Mouse (Mus musculus) heart, adult 11 months (tissue): Measurements from ENCODE around the gene Cyp27b1.

Experiments used
- DNase-seq: peaks from one replicate; pipeline ENCODE4 v3.0.0; 2022

Cyp27b1 gene

GRCm38 (mm10) chr10:127047954-127048353 lies at the start of gene Cyp27b1:
Gene Cyp27b1 (plus strand): TSS chr10:127048250.
- DNase-seq: no peak

DNA sequence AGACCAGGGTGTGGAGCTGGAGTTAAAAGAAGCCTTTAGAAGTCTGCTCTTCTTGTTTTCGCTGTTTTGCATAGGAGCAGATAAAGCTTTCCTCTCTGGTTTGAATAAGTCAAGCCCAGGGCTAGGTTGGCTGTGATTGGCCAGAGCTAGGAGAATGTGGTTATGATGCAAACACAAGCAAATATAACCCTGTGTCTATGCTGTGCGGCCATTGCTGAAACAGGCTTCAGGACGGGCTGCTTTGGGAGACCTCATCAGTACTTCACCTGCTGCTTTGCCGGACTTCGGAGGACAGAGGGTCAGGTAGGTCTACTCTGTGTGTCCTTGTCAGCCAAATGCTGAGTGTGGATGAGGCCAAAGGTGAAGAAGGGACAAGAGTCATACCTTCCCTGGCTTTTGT lies 47.5 kb upstream of the Cyp27b1 start, which contains the start of gene Avil:
Gene Avil (plus strand): TSS at position 181 of the 400 bp plus-strand sequence.
- DNase-seq: no peak

DNA sequence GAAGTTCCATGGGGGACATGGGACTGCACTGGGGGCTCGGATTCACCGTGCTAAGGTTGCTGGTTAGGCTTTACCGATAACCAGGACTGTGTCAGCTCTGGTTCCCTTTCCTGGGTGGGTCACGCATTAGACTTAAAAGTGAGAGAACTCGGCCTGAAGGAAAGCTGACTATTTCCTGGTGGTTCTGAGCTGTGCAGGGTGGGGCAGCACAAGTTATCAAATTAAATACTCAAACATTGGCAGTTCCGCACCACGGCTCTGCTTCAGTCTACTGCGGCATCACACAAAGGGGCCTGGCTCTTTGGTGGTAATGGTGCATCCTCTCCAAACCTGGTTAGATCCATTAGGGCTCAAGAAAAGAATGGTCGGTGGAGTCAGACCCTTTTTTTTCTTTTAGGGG lies 46.8 kb upstream of the Cyp27b1 start:
- DNase-seq: no peak

DNA sequence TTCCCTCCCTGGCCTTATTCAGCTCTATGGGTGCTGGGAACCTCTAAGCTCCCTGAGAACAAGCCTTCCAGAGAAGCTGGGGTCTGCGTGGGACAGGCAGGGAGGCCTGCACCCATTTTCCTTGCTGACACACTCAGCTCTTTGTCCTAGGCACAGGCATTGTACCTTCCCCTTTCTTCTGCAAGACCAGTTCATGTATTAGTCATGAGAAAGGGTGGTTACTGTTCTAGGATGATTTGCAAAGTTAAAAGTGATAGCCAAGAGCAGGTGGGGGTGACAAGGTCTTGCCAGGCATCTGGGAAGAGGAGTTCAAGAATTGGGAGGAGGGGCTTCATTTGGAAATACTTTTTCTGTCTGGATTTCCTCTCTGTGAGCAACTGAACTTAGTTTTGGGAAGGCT lies 46.0 kb upstream of the Cyp27b1 start:
- no peak for DNase-seq

DNA sequence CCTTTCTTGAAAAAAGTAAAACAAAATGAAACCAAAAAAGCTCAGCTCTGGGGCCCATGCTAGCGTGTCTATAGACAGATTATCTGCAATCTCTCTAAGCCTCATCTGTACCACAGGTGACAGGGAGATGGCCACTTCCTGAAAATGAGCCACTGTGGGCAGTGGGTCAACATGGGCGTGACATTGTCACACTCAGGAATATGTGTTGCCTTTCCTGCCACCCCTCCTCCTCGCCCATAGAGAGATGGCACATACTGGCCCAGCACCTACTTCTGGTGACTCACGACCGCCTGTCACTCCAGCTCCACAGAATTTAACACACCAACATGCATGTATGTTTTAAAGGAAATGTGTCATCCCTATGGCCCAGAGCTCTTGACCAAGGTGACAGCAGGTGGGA lies 45.3 kb upstream of the Cyp27b1 start:
- DNase-seq: no peak

- DNase-seq: no peak
Measured at GRCm38 (mm10) chr10:127003334-127003733, 44.7 kb upstream of the Cyp27b1 start.

DNA sequence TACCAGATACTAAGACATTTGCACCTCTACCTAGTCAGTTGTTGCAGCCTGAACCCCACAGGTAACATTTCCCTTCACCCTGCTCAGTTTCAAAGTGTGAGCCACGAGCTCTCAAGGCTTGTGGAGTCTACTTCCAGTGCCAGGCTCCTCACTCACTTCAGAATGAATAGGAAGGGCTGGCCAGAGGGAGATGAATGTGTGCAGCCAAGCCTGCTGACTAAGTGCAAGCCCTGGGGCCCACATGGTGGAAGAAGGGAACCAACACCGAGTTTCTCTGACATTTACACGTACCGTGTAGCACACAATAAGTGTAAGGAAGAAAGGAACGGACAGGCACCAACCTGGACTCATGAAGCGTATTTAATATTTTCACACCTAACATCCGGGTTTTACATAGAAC lies 44.2 kb upstream of the Cyp27b1 start:
- DNase-seq: no peak

- no peak for DNase-seq
Measured at GRCm38 (mm10) chr10:127016488-127016887, 31.6 kb upstream of the Cyp27b1 start.

DNA sequence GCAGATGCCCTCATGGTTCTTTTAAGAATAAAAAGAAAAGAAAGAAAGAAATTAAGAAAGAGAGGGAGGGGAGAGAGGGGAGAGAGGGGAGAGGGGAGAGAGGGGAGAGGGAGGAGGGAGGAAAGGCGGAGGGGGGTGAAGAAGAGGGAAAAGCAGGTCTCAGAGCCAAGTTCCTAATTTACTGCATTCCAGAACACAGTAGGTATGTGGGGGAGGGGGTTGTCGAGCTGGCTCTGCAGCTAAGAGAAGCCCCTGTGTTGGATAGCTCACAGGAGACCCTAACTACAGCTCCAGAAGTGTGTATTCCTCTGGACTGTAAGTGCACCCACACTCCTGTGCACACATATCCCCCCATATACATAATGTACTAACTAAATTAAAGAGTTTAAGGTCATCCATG lies 31.0 kb upstream of the Cyp27b1 start:
- no peak for DNase-seq

GRCm38 (mm10) chr10:127018422-127018821 lies 29.6 kb upstream of the Cyp27b1 start:
- DNase-seq: no peak

DNA sequence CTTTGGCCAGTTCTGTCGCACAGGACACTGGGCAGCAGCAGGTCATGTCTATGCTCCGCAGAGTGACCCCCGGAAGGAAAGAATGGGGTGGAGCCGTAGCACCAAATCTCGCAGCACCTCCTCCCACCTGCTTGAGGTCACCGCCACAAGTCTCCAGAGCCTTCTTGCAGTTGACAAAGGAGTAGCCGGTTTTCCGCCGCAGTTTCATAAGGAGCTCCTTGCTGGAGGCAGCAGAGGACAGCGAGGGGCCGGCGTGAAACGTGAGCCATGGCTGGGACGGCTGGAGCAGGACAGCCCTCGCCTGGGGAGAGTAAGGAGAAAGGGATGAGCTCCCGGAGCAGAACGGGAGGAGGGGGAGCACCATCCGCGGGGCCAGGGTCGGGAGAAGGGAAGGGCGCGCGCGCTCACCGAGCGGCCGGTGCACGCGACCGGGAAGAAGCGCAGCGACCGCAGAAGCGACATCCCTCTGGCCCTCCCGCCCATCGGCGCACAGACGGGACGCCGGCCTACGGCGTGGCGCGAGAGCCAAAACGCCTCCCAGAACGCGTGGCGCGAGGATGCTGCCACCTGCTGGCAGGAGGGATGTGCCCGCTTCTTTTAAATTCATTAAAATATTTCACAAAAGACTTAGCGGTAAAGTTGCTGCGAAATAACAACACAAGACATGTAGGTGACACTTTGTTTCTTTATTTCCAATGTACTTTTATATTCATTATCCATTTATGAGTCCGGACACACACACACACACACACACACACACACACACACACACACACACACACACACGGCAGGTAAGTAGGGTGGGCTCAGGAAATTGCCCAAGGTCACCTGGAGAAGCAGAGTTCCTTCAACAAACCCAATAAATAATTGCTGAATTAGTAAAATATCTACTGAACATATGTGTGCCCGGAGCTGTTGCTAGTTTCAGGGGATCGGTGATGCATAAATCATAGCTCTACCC lies 17.4 kb upstream of the Cyp27b1 start, which contains the start of gene Tsfm:
Gene Tsfm (minus strand): TSS at position 505 of the 961 bp plus-strand sequence.
- DNase-seq: peak; percentile 98

GRCm38 (mm10) chr10:127033301-127033741 lies 14.7 kb upstream of the Cyp27b1 start:
- no peak for DNase-seq

DNA sequence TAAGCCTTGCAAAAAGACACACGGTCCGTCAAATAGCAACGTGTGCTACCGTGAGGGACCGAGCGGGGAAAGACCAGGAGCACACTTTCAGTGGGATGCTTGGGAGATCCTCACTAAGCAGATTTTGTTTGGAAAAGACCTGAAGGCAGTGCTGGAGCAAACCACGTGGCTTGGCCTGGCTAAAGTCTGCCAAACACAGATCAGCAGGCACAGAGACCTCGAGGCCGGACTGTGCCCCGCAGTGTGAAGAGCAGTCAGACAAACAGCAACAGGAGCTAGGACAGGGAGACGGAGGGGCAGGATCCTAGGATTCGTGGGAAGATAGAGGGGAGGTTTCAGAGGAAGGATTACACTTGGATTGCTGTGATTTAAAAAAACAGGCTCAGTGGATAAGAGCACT lies 11.8 kb upstream of the Cyp27b1 start:
- DNase-seq: no peak

DNA sequence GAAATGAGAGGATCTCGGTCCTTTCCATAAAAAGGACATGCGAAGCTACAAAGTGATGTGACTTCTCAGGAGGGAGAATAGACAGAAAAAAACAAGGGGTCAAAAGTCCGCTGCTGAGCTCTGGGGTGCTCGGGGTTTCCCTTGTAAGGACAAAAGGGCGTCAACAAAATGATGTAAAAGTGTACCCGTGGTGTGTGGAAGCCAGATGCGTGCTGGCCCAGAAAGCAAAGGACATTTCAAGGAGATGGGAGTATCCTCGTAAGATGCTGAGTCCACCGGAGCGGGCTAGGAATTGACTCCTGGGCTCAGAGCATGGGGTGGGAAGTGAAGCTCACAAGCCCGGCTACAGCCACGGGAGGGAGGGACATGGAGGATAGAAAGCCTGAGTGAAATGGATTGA lies 10.4 kb upstream of the Cyp27b1 start:
- DNase-seq: no peak

GRCm38 (mm10) chr10:127040569-127041214 lies 7.4 kb upstream of the Cyp27b1 start:
- no peak for DNase-seq

- peak; percentile 96 for DNase-seq
Measured at GRCm38 (mm10) chr10:127041274-127041766, 6.7 kb upstream of the Cyp27b1 start, which contains the start of the genes Mettl1 and Eef1akmt3. Gene Mettl1 (plus strand): TSS chr10:127041414. Gene Eef1akmt3 (minus strand): TSS chr10:127041513.

DNA sequence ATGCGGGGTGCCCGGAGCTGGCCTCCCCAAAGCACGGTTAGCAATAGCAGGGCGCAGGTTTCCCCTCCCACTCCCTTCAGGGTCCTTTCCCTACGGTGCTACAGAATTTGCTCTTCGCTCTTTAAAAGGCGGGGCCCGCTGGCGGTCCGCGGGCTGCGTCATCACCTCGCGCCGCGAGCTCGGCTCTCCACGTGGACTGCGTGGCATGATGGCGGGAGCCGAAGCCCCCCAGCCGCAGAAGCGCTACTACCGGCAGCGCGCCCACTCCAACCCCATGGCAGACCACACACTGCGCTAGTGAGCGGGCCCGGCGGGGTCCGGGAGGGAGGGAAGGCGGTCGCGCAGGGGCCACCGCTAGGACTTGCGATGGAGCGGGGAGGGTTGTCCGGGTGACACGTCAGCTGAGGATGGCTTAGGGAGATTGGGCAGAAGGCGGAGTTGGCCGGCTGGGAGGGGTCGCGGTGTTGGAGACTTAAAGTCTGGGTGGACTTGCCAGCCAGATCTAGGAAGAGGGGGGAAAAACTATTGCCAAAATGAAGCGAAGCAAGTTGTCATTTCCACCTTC lies 6.2 kb upstream of the Cyp27b1 start:
- peak; percentile 98 for DNase-seq

DNA sequence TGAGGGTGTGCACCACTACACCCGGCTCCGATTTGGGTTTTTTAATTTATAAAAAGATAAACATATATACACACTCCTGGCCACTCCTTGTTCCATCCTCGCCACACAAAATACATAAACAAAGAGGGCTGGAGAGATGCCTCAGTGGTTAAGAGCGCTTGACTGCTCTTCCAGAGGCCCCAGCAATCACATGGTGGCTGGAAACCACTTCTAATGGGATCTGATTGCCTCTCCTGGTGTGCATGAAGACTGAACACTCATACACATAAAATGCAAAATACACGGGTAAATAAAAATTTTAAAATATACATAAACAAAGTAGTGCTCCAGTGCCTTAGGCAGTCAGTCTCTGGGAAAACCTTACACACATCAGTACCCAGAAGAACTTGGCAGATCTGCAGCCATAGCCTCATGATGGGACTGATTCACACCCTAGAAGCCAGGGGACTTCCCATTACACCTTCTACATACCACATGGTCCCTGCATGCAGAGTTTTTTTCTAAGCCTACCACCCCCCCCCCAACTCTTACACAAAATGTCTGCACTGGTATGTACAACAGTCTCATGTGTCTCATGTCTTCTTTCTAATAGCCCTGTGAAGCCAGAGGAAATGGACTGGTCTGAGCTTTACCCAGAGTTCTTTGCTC lies 5.5 kb upstream of the Cyp27b1 start:
- DNase-seq: no peak

DNA sequence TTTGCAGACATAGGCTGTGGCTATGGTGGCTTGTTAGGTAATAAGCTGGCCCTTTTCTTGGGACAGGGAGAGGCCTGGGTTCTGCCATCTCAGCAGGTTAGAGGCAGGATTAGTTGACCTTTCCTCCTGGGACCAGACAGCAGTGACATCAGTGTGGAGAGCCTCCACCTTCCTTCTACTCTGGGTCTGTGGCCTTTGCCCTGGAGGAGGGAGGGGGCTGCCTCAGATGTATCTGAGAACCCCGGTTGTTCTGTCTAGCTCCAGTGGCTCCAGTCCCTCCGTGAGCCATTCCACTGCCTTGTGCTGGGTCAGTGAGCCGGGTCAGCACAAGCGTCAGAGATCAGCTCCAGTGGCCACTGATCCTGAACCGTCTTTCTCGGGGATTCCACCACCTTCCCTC lies 4.9 kb upstream of the Cyp27b1 start:
- DNase-seq: no peak

DNA sequence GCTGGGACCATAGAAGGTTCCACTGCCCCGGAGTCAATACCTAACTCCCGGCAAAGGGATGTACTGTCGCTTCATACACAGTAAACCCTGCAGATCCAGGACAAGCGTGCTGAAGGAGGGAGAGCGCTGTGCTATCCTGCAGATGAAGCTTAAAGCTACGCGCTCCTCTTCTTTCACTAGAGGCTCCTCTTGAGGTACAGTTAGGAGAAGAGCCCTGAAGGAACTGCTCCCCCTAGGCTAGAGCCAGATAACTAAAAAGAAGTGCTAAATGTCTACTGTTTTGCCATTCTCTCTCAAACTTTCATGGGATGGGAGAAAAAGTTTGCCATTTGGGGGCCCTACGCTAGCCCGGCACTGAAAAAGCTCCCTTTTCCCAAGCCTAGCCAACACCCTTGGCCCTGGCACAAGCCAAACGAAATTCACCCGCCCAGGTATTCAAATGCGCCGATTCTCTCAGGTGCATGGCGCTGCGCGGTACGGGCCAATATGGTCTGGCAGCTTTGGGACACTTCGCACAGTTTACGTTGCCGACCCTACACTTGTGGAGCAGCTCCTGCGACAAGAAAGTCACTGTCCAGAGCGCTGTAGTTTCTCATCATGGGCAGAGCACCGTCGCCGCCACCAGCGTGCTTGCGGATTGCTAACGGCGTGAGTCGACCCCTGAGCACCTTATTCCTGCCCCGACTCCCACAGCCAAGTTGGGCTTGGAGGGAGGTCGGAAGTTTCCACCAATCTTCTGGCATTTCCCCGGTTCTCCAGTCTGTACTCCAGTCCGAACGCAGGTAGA lies 751 bp downstream of the Cyp27b1 start:
- no peak for DNase-seq

- DNase-seq: no peak
Measured at GRCm38 (mm10) chr10:127049395-127050118, 1.5 kb downstream of the Cyp27b1 start.
